Mouse (Mus musculus): ENCODE results near the gene Cmtm4. TPM values are rescaled to one million over a fixed set of nuclear protein-coding genes. Genes with fewer than 3 reads are reported as not detected.

Gene Cmtm4
- total RNA-seq, 1 experiment, result 21.3 TPM

DNA sequence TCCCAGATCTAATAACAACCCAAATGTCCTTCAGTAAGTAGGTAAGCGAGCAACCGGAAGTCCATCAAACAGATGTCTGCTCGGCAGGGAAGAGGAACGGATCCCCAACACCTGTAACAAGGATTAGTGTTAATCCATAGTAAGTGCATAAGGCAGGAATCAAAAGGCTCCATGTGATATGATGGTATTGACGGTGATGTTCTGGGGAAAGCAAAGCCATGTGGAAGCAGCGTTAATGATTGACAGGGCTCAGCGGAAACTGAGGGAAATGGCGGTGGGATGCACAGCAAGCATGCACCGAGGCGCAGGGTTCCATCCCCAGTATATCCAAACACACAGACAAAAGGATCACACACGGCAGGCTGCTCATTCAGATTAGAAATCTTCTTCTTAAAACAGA lies 21.3 kb downstream of the Cmtm4 start:
- DNase-seq (ENCODE audit: low read depth, low spot score), result no peak
- Histone ChIP-seq H3K36me3 (ENCODE audit: control insufficient read depth, insufficient read depth, low read length, poor library complexity, severe bottlenecking) (peaks cover 2% of the 10 kb centered on the region; the same call in 1 of the 2 replicates), H3K27ac (ENCODE audit: insufficient read depth, low read depth, low read length, poor library complexity, severe bottlenecking) (no peak overlapping the region), H3K9ac (ENCODE audit: insufficient read depth, low read depth, low read length, poor library complexity, severe bottlenecking) (peak overlapping the region; percentile 44), H3K4me3 (ENCODE audit: insufficient read depth in 1 of 2, low read depth in 1 of 2, low read length in 2 of 2, poor library complexity in 1 of 2, severe bottlenecking in 1 of 2) (peak overlapping the region; percentile 43 to 48; a peak in 2 of 4 replicates), H3K4me1 (ENCODE audit: control insufficient read depth in 2 of 2, insufficient read depth in 2 of 2, low read length in 2 of 2, poor library complexity in 1 of 2) (peaks cover 5 to 19% of the 10 kb centered on the region in 2 experiments), H3K9me3 (ENCODE audit: control insufficient read depth, insufficient read depth, low read depth, low read length) (no peaks in the 10 kb centered on the region)
- TF ChIP-seq ZC3H11A (IDR thresholded peaks at IDR 0.05; ENCODE audit: borderline replicate concordance, low read depth, low read length), result no peak
- TF ChIP-seq MAFK (IDR thresholded peaks at IDR 0.05; ENCODE audit: insufficient read depth, low read depth, low read length), result no peak
- TF ChIP-seq CHD2 (IDR thresholded peaks at IDR 0.05; ENCODE audit: low read depth, low read length), result no peak
- no peak for TF ChIP-seq HCFC1 (IDR thresholded peaks at IDR 0.05; ENCODE audit: borderline replicate concordance, insufficient read depth, low read length)
- TF ChIP-seq ZNF384 (IDR thresholded peaks at IDR 0.05; ENCODE audit: low read depth, low read length), result no peak
- in situ Hi-C loops (cut with MboI; ENCODE audit: low sequenced_read_pairs in 2 of 2, unreplicated experiment in 2 of 2), result no loop called here

DNA sequence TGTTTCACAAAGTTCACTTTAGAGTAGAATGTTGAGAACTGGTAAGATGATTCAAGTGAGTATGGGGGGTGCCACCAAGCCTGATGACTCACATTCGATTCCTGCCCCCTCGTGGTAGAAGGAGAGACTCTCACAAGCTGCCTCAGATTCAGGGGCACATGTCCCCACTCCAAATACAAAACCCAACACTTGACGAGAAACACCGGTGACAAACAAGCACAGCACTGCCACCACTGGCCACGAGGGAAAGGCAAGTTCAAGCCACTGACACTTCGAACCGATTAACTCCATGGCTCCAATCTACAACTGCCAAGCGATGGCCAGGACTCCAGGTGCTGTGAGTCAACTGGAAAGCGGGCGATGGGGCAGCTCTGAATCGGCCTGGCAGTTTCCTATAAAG lies 21.8 kb downstream of the Cmtm4 start:
- H3K27ac ChIP-seq (ENCODE audit: insufficient read depth, low read depth, low read length, poor library complexity, severe bottlenecking), result no peak overlapping the region
- H3K9me3 ChIP-seq (ENCODE audit: control insufficient read depth, insufficient read depth, low read depth, low read length), result no peaks in the 10 kb centered on the region
- in situ Hi-C loops (cut with MboI; ENCODE audit: low sequenced_read_pairs in 2 of 2, unreplicated experiment in 2 of 2), result no loop called here
- H3K9ac ChIP-seq (ENCODE audit: insufficient read depth, low read depth, low read length, poor library complexity, severe bottlenecking), result peak overlapping the region; percentile 44
- DNase-seq (ENCODE audit: low read depth, low spot score), result peak; percentile 21
- peaks cover 2% of the 10 kb centered on the region; the same call in 1 of the 2 replicates for H3K36me3 ChIP-seq (ENCODE audit: control insufficient read depth, insufficient read depth, low read length, poor library complexity, severe bottlenecking)
- TF ChIP-seq HCFC1 (IDR thresholded peaks at IDR 0.05; ENCODE audit: borderline replicate concordance, insufficient read depth, low read length), result no peak
- no peak for TF ChIP-seq CHD2 (IDR thresholded peaks at IDR 0.05; ENCODE audit: low read depth, low read length)
- no peak for TF ChIP-seq ZNF384 (IDR thresholded peaks at IDR 0.05; ENCODE audit: low read depth, low read length)
- TF ChIP-seq ZC3H11A (IDR thresholded peaks at IDR 0.05; ENCODE audit: borderline replicate concordance, low read depth, low read length), result no peak
- no peak for TF ChIP-seq MAFK (IDR thresholded peaks at IDR 0.05; ENCODE audit: insufficient read depth, low read depth, low read length)
- H3K4me1 ChIP-seq (ENCODE audit: control insufficient read depth in 2 of 2, insufficient read depth in 2 of 2, low read length in 2 of 2, poor library complexity in 1 of 2), result peaks cover 5 to 19% of the 10 kb centered on the region in 2 experiments
- peak overlapping the region; percentile 43 to 48; a peak in 3 of 4 replicates for H3K4me3 ChIP-seq (ENCODE audit: insufficient read depth in 1 of 2, low read depth in 1 of 2, low read length in 2 of 2, poor library complexity in 1 of 2, severe bottlenecking in 1 of 2)

DNA sequence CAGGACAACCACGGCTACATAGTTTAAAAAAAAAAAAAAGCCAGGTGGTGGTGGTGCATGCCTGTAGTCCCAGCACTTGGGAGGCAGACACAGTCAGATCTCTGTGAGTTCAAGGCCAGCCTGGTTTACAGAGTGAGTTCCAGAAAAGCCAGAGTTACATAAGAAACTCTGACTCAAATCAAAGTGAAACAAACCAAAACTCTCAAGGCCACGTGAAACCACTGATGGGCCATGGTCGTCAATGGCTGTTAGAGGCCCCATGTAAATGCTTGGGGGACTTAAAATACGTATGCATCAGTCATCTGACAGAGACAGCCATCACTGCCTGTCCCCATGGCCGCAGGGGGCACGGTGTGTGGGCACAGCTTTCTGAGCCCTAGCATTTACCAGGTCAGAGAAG lies 24.5 kb downstream of the Cmtm4 start:
- TF ChIP-seq CHD2 (IDR thresholded peaks at IDR 0.05; ENCODE audit: low read depth, low read length) (no peak), ZC3H11A (IDR thresholded peaks at IDR 0.05; ENCODE audit: borderline replicate concordance, low read depth, low read length) (no peak), ZNF384 (IDR thresholded peaks at IDR 0.05; ENCODE audit: low read depth, low read length) (no peak), MAFK (IDR thresholded peaks at IDR 0.05; ENCODE audit: insufficient read depth, low read depth, low read length) (no peak), HCFC1 (IDR thresholded peaks at IDR 0.05; ENCODE audit: borderline replicate concordance, insufficient read depth, low read length) (no peak)
- Histone ChIP-seq H3K36me3 (ENCODE audit: control insufficient read depth, insufficient read depth, low read length, poor library complexity, severe bottlenecking) (peaks cover 2% of the 10 kb centered on the region; the same call in 1 of the 2 replicates), H3K27ac (ENCODE audit: insufficient read depth, low read depth, low read length, poor library complexity, severe bottlenecking) (no peak overlapping the region), H3K4me1 (ENCODE audit: control insufficient read depth in 2 of 2, insufficient read depth in 2 of 2, low read length in 2 of 2, poor library complexity in 1 of 2) (peaks cover 0 to 14% of the 10 kb centered on the region in 2 experiments; a peak in 2 of 4 replicates), H3K9me3 (ENCODE audit: control insufficient read depth, insufficient read depth, low read depth, low read length) (no peaks in the 10 kb centered on the region), H3K4me3 (ENCODE audit: insufficient read depth in 1 of 2, low read depth in 1 of 2, low read length in 2 of 2, poor library complexity in 1 of 2, severe bottlenecking in 1 of 2) (no peak overlapping the region), H3K9ac (ENCODE audit: insufficient read depth, low read depth, low read length, poor library complexity, severe bottlenecking) (no peak overlapping the region)
- in situ Hi-C loops (cut with MboI; ENCODE audit: low sequenced_read_pairs in 2 of 2, unreplicated experiment in 2 of 2), result no loop called here
- no peak for DNase-seq (ENCODE audit: low read depth, low spot score)

DNA sequence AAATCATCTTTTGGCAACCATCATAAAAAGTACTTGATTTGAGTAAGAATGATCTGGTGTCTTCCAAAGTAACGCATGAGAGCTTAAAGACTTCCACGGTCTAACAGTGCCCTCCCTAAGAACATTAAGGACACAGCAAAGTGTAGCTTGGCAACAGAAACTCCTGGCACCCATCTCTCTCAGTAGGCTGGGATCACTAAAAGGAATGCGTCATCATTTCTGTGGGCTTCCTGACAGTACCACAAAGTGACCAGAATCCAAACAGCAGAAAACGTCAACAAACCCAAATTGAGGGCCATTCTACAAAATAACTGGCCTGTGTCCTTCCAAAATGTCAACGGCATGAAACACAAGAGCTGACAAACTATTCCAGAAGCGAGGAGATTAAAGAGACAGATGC lies 25.5 kb downstream of the Cmtm4 start:
- in situ Hi-C loops (cut with MboI; ENCODE audit: low sequenced_read_pairs in 2 of 2, unreplicated experiment in 2 of 2), result no loop called here
- H3K4me3 ChIP-seq (ENCODE audit: insufficient read depth in 1 of 2, low read depth in 1 of 2, low read length in 2 of 2, poor library complexity in 1 of 2, severe bottlenecking in 1 of 2), result no peak overlapping the region
- H3K4me1 ChIP-seq (ENCODE audit: control insufficient read depth in 2 of 2, insufficient read depth in 2 of 2, low read length in 2 of 2, poor library complexity in 1 of 2), result peaks cover 0 to 9% of the 10 kb centered on the region in 2 experiments; a peak in 1 of 4 replicates
- DNase-seq (ENCODE audit: low read depth, low spot score), result no peak
- H3K36me3 ChIP-seq (ENCODE audit: control insufficient read depth, insufficient read depth, low read length, poor library complexity, severe bottlenecking), result peaks cover 2% of the 10 kb centered on the region; the same call in 1 of the 2 replicates
- no peak overlapping the region for H3K9ac ChIP-seq (ENCODE audit: insufficient read depth, low read depth, low read length, poor library complexity, severe bottlenecking)
- H3K27ac ChIP-seq (ENCODE audit: insufficient read depth, low read depth, low read length, poor library complexity, severe bottlenecking), result no peak overlapping the region
- TF ChIP-seq ZC3H11A (IDR thresholded peaks at IDR 0.05; ENCODE audit: borderline replicate concordance, low read depth, low read length), result no peak
- TF ChIP-seq CHD2 (IDR thresholded peaks at IDR 0.05; ENCODE audit: low read depth, low read length), result no peak
- TF ChIP-seq HCFC1 (IDR thresholded peaks at IDR 0.05; ENCODE audit: borderline replicate concordance, insufficient read depth, low read length), result no peak
- TF ChIP-seq ZNF384 (IDR thresholded peaks at IDR 0.05; ENCODE audit: low read depth, low read length), result no peak
- TF ChIP-seq MAFK (IDR thresholded peaks at IDR 0.05; ENCODE audit: insufficient read depth, low read depth, low read length), result no peak
- H3K9me3 ChIP-seq (ENCODE audit: control insufficient read depth, insufficient read depth, low read depth, low read length), result no peaks in the 10 kb centered on the region

Measured in ES-E14 (cell line).